27 mouse cellular contexts compared by ENCODE assay signal in the genomic region with DNA sequence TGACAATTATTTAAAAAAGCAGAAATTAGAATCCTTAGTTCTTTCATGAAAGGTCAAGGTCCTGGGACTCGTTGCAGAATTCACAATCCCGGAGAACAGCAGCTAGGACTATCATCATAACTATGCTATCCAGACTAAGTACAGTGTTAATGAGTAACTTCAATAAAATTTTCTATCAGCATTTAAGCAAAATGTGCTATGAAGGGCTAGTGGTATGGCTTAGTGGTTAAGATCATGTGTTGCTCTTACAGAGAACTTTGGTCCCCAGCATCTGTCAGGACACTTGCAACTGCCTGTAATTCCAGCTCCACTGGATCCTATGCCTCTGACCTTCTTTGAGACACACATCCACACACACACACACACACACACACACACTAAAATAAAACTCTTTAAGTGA. TPM values are rescaled to one million over a fixed set of nuclear protein-coding genes. Genes with fewer than 3 reads are reported as not detected.
DNase-seq lines count a peak whose midpoint lies in the region; ATAC-seq and TF ChIP-seq lines count a peak whose summit lies in the region.
"Had no signal": no experiment of that assay in that cellular context is flagged by ENCODE, and none has a peak within 500 bp of the region (broad histone marks: within the 10 kb centered on the region; RNA-seq: fewer than 3 reads in every experiment).

No protein-coding gene starts in this region.

- no peaks in the 10 kb centered on the region for H3K4me1 ChIP-seq in kidney, embryonic 16.5 days (ENCODE audit: insufficient read depth, low read length)
- H3K4me1 ChIP-seq in intestine, embryonic 14.5 days (replicated peaks; ENCODE audit: control insufficient read depth, insufficient read depth, low read length), result no peaks in the 10 kb centered on the region
- peaks cover 6% of the 10 kb centered on the region; the same call in 1 of the 2 replicates for H3K4me1 ChIP-seq in intestine, postnatal 0 days (replicated peaks; ENCODE audit: control insufficient read depth, insufficient read depth, low read length)
- H3K4me1 ChIP-seq: embryonic facial prominence, embryonic 13.5 days; forebrain, embryonic 12.5 days; forebrain, embryonic 15.5 days; heart, embryonic 12.5 days; heart, embryonic 15.5 days; hindbrain, embryonic 10.5 days; hindbrain, embryonic 13.5 days had no signal

- no peak overlapping the region for H3K9ac ChIP-seq in kidney, embryonic 16.5 days (replicated peaks; ENCODE audit: low read length)
- no peak overlapping the region for H3K9ac ChIP-seq in intestine, embryonic 14.5 days (ENCODE audit: low read length)
- no peak overlapping the region for H3K9ac ChIP-seq in intestine, postnatal 0 days (ENCODE audit: low read depth, low read length)
- H3K9ac ChIP-seq: embryonic facial prominence, embryonic 13.5 days; forebrain, embryonic 12.5 days; forebrain, embryonic 15.5 days; heart, embryonic 12.5 days; heart, embryonic 15.5 days; hindbrain, embryonic 13.5 days had no signal

- no peaks in the 10 kb centered on the region for H3K9me3 ChIP-seq in kidney, embryonic 16.5 days (ENCODE audit: low read length)
- no peaks in the 10 kb centered on the region for H3K9me3 ChIP-seq in intestine, embryonic 14.5 days (ENCODE audit: control insufficient read depth, low read length)
- H3K9me3 ChIP-seq in intestine, postnatal 0 days (ENCODE audit: control insufficient read depth), result no peaks in the 10 kb centered on the region
- H3K9me3 ChIP-seq: embryonic facial prominence, embryonic 13.5 days; forebrain, embryonic 12.5 days; forebrain, embryonic 15.5 days; heart, embryonic 12.5 days; heart, embryonic 15.5 days; hindbrain, embryonic 10.5 days; hindbrain, embryonic 13.5 days had no signal

- TF ChIP-seq CTCF in intestine, postnatal 0 days (IDR thresholded peaks at IDR 0.05; ENCODE audit: low read depth), result no peak

- H3K4me2 ChIP-seq in kidney, embryonic 16.5 days (replicated peaks; ENCODE audit: low read depth, low read length), result no peak overlapping the region
- no peak overlapping the region for H3K4me2 ChIP-seq in intestine, embryonic 14.5 days (ENCODE audit: low read length)
- no peak overlapping the region for H3K4me2 ChIP-seq in intestine, postnatal 0 days (replicated peaks; ENCODE audit: low read depth)
- H3K4me2 ChIP-seq: embryonic facial prominence, embryonic 13.5 days; forebrain, embryonic 12.5 days; forebrain, embryonic 15.5 days; heart, embryonic 12.5 days; heart, embryonic 15.5 days; hindbrain, embryonic 13.5 days had no signal

- no peak overlapping the region for H3K27ac ChIP-seq in kidney, embryonic 16.5 days (ENCODE audit: low read length)
- no peak overlapping the region for H3K27ac ChIP-seq in intestine, embryonic 14.5 days (ENCODE audit: low read depth)
- H3K27ac ChIP-seq in intestine, postnatal 0 days (ENCODE audit: low read depth, low read length), result peak overlapping the region; percentile 50; the same call in 1 of the 2 replicates
- H3K27ac ChIP-seq: embryonic facial prominence, embryonic 13.5 days; forebrain, embryonic 12.5 days; forebrain, embryonic 15.5 days; heart, embryonic 15.5 days; hindbrain, embryonic 10.5 days; hindbrain, embryonic 13.5 days had no signal

- no peaks in the 10 kb centered on the region for H3K27me3 ChIP-seq in kidney, embryonic 16.5 days (ENCODE audit: insufficient read depth, low read length)
- no peaks in the 10 kb centered on the region for H3K27me3 ChIP-seq in intestine, embryonic 14.5 days (replicated peaks; ENCODE audit: control insufficient read depth, insufficient read depth, low read length)
- no peaks in the 10 kb centered on the region for H3K27me3 ChIP-seq in intestine, postnatal 0 days (replicated peaks; ENCODE audit: control insufficient read depth, insufficient read depth, low read length)
- H3K27me3 ChIP-seq: embryonic facial prominence, embryonic 13.5 days; forebrain, embryonic 12.5 days; forebrain, embryonic 15.5 days; heart, embryonic 12.5 days; heart, embryonic 15.5 days; hindbrain, embryonic 13.5 days had no signal

- no peak for DNase-seq in kidney, adult 11 months
- DNase-seq in kidney, postnatal 14 days, result peak; percentile 24
- DNase-seq in kidney, postnatal 4 days, result no peak
- DNase-seq in intestine, embryonic 14.5 days (ENCODE audit: low spot score), result no peak
- DNase-seq in layer of hippocampus, adult 11-12 months (ENCODE audit: low spot score), result no peak
- no peak for DNase-seq in testis, postnatal 10 days (ENCODE audit: low spot score)
- DNase-seq: adrenal gland, postnatal 36 days; cerebellum, adult 11 months; cerebellum, adult 2 months; cerebellum, adult 9-11 months; cerebellum, postnatal 25 days; gastrocnemius, postnatal 10 days; gastrocnemius, postnatal 36 days; heart, adult 11 months; heart, postnatal 10 days; heart, postnatal 36 days had no signal

- ATAC-seq in kidney, embryonic 16.5 days (ENCODE audit: low FRiP score, low TSS enrichment), result peak; percentile 54
- peak; percentile 86 for ATAC-seq in intestine, embryonic 14.5 days (replicated peaks; ENCODE audit: low FRiP score, low TSS enrichment, low read depth)
- peak; percentile 92 for ATAC-seq in intestine, postnatal 0 days
- ATAC-seq: forebrain, embryonic 15.5 days; hindbrain, embryonic 16.5 days had no signal

- no peaks in the 10 kb centered on the region for H3K36me3 ChIP-seq in kidney, embryonic 16.5 days (ENCODE audit: insufficient read depth, low read length)
- H3K36me3 ChIP-seq in intestine, embryonic 14.5 days (ENCODE audit: control insufficient read depth, insufficient read depth, low read length), result no peaks in the 10 kb centered on the region
- H3K36me3 ChIP-seq in intestine, postnatal 0 days (ENCODE audit: control insufficient read depth, insufficient read depth), result no peaks in the 10 kb centered on the region
- H3K36me3 ChIP-seq: embryonic facial prominence, embryonic 13.5 days; forebrain, embryonic 12.5 days; forebrain, embryonic 15.5 days; heart, embryonic 12.5 days; heart, embryonic 15.5 days; hindbrain, embryonic 10.5 days; hindbrain, embryonic 13.5 days had no signal

- no peak overlapping the region for H3K4me3 ChIP-seq in kidney, embryonic 16.5 days (ENCODE audit: low read length)
- no peak overlapping the region for H3K4me3 ChIP-seq in intestine, embryonic 14.5 days (ENCODE audit: low read depth, low read length)
- H3K4me3 ChIP-seq in intestine, postnatal 0 days (ENCODE audit: low read depth, low read length), result no peak overlapping the region
- H3K4me3 ChIP-seq: embryonic facial prominence, embryonic 13.5 days; erythroblast, embryonic 14.5 days; forebrain, embryonic 12.5 days; forebrain, embryonic 15.5 days; heart, embryonic 12.5 days; heart, embryonic 15.5 days; hindbrain, embryonic 10.5 days; hindbrain, embryonic 13.5 days had no signal

- 66% methylated on average over 2 of the region's 2 CpGs for WGBS in kidney, embryonic 16.5 days
- 62% methylated on average over 2 of the region's 2 CpGs for WGBS in intestine, embryonic 14.5 days
- WGBS in intestine, postnatal 0 days, result 32% methylated on average over 2 of the region's 2 CpGs

RNA-seq across cellular contexts. Expression of gene Sucnr1, which starts 15.8 kb away (rescaled TPM):
- 6.5 and 6.7 TPM in 2 replicates for polyA plus RNA-seq in kidney, embryonic 16.5 days (2015; fragmentation: Nextera tagmentation; extraction: Ambion mirVana)
- 0.34 TPM in 1 of 2 replicates, not detected in the other for polyA plus RNA-seq in intestine, embryonic 14.5 days (2014; fragmentation: Nextera tagmentation; extraction: Ambion mirVana)
- 2.4 and 3.1 TPM in 2 replicates for polyA plus RNA-seq in intestine, postnatal 0 days (2015; fragmentation: Nextera tagmentation; extraction: Ambion mirVana)
- polyA plus RNA-seq: erythroblast, embryonic 14.5 days; forebrain, embryonic 12.5 days; forebrain, embryonic 15.5 days; heart, embryonic 12.5 days; hindbrain, embryonic 13.5 days; hindbrain, embryonic 16.5 days had no signal
